Mouse (Mus musculus) liver, adult 2 months (tissue): ENCODE measurements around the gene Tlr3. TPM values are rescaled to one million over a fixed set of nuclear protein-coding genes. Genes with fewer than 3 reads are reported as not detected.

Experiments
- DNase-seq: peaks from one replicate; pipeline ENCODE4 v3.0.0-alpha.2; 2011; ENCODE audit warnings: low read depth, low spot score; ENCODE audit errors: extremely low read depth
- H3K27ac ChIP-seq: fragments of 200-500 bp; replicated peaks from 2 replicates; pipeline ENCODE4 v1.5.1; 2012; ENCODE audit warnings: low read depth, mild to moderate bottlenecking, control low read depth, inconsistent platforms, low read length; ENCODE audit not compliant: insufficient read depth
- H3K27me3 ChIP-seq: fragments of 200-500 bp; 2 replicates; pipeline ENCODE4 v1.6.1; 2012; ENCODE audit warnings: mild to moderate bottlenecking, moderate library complexity, low read length, inconsistent platforms; ENCODE audit not compliant: control insufficient read depth, insufficient read depth
- H3K36me3 ChIP-seq: fragments of 200-500 bp; 2 replicates; pipeline ENCODE4 v1.6.1; 2012; ENCODE audit warnings: low read length, inconsistent platforms; ENCODE audit not compliant: control insufficient read depth, insufficient read depth
- H3K4me1 ChIP-seq: fragments of 200-500 bp; 2 replicates; pipeline ENCODE4 v1.6.1; 2011; ENCODE audit warnings: low read length; ENCODE audit not compliant: control insufficient read depth, insufficient read depth
- H3K4me3 ChIP-seq: fragments of 200-500 bp; 2 replicates; pipeline ENCODE4 v1.5.1; 2011; ENCODE audit warnings: low read depth, mild to moderate bottlenecking, control low read depth, low read length, moderate library complexity; ENCODE audit not compliant: insufficient read depth
- H3K79me2 ChIP-seq: fragments of 200-500 bp; 2 replicates; pipeline ENCODE4 v1.6.1; 2012; ENCODE audit warnings: inconsistent platforms, mild to moderate bottlenecking, low read length, moderate library complexity; ENCODE audit not compliant: control insufficient read depth, insufficient read depth
- H3K9ac ChIP-seq: fragments of 200-500 bp; 2 replicates; pipeline ENCODE4 v1.6.1; 2012; ENCODE audit warnings: low read depth, mild to moderate bottlenecking, control low read depth, inconsistent platforms, low read length
- CTCF ChIP-seq: fragments of 200-500 bp; IDR thresholded peaks from 2 replicates; pipeline ENCODE4 v1.5.1; 2011; ENCODE audit warnings: low read depth, low read length, control low read depth
- POLR2A ChIP-seq: fragments of 200-500 bp; IDR thresholded peaks from 2 replicates; pipeline ENCODE4 v1.6.1; 2011; ENCODE audit warnings: low read length, control low read depth; ENCODE audit not compliant: insufficient read depth; ENCODE audit errors: extremely low read depth
- WGBS: fragments of 180-500 bp; shearing (Covaris S2); methylation state at CpG from one replicate; pipeline ENCODE4 v1.1.7; 2018; 5-methylcytosine and 5-hydroxymethylcytosine counted together
- polyA plus RNA-seq: library from polyadenylated mRNA; depleted of rRNA; stranded (reverse); fragments of >200 nt; gene quantifications from 2 replicates; pipeline ENCODE4 v1.2.3, GENCODE M21; 2012
- total RNA-seq: library from RNA; depleted of rRNA; stranded (reverse); fragments of >200 nt; gene quantifications from 2 replicates; pipeline ENCODE4 v1.2.3, GENCODE M21; 2014

Tlr3 gene
- total and polyA plus RNA-seq, 2 experiments, result 2.6 to 5.3 TPM

DNA sequence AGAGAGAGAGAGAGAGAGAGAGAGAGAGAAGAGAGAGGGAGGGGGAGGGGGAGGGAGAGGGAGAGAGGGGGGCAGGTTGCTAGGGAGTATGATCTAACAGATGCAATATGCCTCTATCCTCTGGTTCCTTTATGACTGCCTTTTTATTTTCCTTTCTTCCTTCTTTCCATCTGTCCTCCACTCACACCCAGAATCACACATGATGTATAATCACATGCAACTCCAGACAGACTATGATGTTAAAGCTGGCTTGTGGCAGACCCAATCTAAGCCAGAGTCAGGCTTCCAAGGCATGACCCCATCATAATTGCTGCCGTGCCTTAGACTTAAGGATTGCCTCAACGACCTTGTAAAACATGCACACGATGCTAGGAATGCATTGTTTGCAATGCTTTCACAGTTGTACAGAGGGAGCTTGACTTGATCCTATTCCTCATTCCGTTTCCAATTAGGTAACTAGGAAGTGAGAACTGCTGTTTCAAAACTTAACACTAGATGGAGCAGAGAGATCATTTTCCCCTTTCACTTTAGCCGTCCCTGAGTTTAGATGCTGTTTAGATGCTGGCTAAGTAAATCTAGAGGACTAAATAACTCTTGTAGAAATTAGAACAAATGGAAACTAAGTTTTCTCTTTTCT lies 28.1 kb upstream of the Tlr3 start:
- no peaks in the 10 kb centered on the region for H3K27me3 ChIP-seq
- 6% methylated on average over 5 of the region's 5 CpGs for WGBS
- H3K9ac ChIP-seq, result no peak overlapping the region
- no peak overlapping the region for H3K4me3 ChIP-seq
- peak; percentile 33 for DNase-seq
- no peak overlapping the region for H3K27ac ChIP-seq
- H3K79me2 ChIP-seq, result no peaks in the 10 kb centered on the region
- H3K36me3 ChIP-seq, result no peaks in the 10 kb centered on the region
- TF ChIP-seq CTCF, result peak; percentile 67
- TF ChIP-seq POLR2A, result no peak
- H3K4me1 ChIP-seq, result peaks cover 1% of the 10 kb centered on the region; the same call in 1 of the 2 replicates

DNA sequence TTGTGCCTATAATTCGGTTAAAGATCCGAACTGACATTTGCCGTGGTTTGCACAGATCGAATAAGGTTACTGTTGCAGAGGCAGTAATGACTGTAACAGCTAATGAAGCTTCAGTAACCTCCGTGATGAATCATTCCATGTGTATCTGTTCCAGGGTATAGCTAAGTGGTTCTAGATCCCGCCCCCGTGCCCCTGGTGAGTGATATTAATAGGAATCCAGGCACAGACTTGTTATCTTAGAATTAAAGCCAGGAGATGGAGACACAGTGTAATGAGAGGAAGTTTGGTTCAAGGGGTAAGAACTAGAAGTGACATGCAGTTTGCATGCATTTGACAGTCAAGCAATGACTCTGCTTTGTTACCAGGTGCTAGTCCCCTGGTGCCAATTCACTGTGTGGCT lies 9.3 kb upstream of the Tlr3 start:
- Histone ChIP-seq H3K79me2 (no peaks in the 10 kb centered on the region), H3K36me3 (no peaks in the 10 kb centered on the region), H3K4me3 (no peak overlapping the region), H3K4me1 (no peaks in the 10 kb centered on the region), H3K9ac (no peak overlapping the region), H3K27me3 (no peaks in the 10 kb centered on the region), H3K27ac (no peak overlapping the region)
- no peak for DNase-seq
- TF ChIP-seq CTCF, result no peak
- TF ChIP-seq POLR2A, result no peak
- WGBS, result 93% methylated on average over 7 of the region's 7 CpGs

DNA sequence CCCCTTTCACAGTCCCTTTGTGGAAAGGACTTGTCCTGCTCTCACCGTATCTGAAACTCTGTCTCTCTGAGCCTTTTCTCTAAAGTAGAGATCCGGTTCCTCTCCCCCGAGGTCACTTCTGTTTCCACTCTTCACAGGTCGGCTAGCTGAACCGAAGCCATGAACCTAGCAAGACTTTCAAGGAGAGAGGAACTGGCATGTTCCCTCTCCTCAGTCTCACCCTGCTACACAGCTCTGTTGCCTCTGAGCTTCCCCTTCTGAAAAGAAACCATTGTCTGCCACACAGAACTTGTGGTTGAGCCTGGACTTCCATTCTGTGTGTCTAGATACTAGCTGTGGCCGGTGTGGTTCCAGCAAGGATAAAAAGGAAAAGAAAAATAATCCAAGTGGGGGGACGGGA lies 4.1 kb upstream of the Tlr3 start:
- 88% methylated on average over 7 of the region's 7 CpGs for WGBS
- DNase-seq, result peak; percentile 17
- no peak overlapping the region for H3K27ac ChIP-seq

DNA sequence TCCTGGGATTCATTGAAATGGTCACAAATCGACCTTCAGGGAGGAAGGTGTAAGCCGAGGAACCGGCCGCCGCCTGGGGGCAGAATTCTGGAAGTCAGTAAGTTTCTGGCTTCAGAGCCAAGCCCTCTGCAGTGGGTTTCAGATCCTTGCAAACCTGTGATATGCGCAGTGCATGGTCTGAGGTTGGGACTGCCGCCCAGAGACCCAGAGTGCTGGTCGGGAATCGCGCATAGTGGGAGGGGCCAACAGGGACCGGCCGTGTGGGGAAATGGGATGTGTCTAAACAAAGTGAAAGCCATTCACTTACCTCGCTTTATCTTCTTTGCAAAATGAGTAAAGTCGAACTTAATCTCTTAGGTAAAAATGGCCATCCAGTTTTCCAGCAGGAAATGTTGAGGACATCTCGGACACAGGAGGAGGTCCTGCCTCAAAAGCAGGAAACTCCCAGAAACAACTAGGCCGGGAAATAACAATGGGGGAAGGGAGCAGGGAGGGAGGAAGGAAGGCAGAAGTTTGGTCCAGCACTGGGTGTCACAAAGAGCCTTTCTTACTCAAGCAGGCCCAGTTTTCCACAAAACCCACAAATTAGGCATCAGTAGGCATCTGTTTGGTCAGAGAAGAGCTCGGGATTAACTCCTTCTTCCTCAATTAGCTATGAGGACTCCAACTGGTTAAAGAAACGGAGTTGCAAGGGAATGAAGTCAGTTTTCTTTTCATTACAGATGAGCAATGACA lies 567 bp downstream of the Tlr3 start:
- peak overlapping the region; percentile 45 for H3K9ac ChIP-seq
- H3K27ac ChIP-seq, result peak overlapping the region; percentile 59

More for the DNA sequence above, 4.1 kb upstream of the Tlr3 start:
- Histone ChIP-seq H3K27me3 (no peaks in the 10 kb centered on the region), H3K79me2 (no peaks in the 10 kb centered on the region), H3K4me3 (no peak overlapping the region), H3K9ac (no peak overlapping the region), H3K4me1 (peaks cover 6% of the 10 kb centered on the region), H3K36me3 (no peaks in the 10 kb centered on the region)
- TF ChIP-seq POLR2A (no peak), CTCF (no peak)

DNA sequence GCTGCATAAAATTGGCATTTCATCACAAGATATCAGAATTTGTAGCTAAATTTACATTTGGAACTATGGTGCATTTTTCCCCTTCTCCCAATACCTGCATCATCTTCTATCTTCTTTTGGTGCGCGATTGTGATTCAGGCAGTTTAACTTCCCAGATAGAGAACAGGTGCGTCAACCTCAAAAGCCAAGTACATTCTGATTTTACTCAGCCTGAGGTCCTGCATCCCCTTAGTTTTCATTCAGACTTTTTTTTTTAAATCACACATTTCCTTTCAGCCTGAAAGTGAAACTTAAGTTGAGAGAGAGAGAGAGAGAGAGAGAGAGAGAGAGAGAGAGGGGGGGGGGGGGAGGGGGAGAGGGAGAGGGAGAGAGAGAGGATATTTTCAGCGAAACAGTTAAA lies 1.2 kb downstream of the Tlr3 start:
- 25% methylated on average over 4 of the region's 4 CpGs for WGBS
- no peaks in the 10 kb centered on the region for H3K79me2 ChIP-seq
- no peaks in the 10 kb centered on the region for H3K36me3 ChIP-seq
- H3K27ac ChIP-seq, result peak overlapping the region; percentile 59
- peaks cover 6% of the 10 kb centered on the region for H3K4me1 ChIP-seq
- no peaks in the 10 kb centered on the region for H3K27me3 ChIP-seq
- no peak for TF ChIP-seq POLR2A
- TF ChIP-seq CTCF, result no peak
- peak; percentile 19 for DNase-seq
- H3K9ac ChIP-seq, result peak overlapping the region; percentile 15; the same call in 1 of the 2 replicates
- H3K4me3 ChIP-seq, result peak overlapping the region; percentile 64

More for the DNA sequence above, 567 bp downstream of the Tlr3 start:
- peak; percentile 71 for DNase-seq
- H3K36me3 ChIP-seq, result no peaks in the 10 kb centered on the region
- WGBS, result 2% methylated on average over 18 of the region's 18 CpGs
- H3K4me3 ChIP-seq, result peak overlapping the region; percentile 64
- H3K27me3 ChIP-seq, result no peaks in the 10 kb centered on the region
- peaks cover 6% of the 10 kb centered on the region for H3K4me1 ChIP-seq
- H3K79me2 ChIP-seq, result no peaks in the 10 kb centered on the region
- TF ChIP-seq POLR2A, result no peak
- TF ChIP-seq CTCF, result peak; percentile 50

DNA sequence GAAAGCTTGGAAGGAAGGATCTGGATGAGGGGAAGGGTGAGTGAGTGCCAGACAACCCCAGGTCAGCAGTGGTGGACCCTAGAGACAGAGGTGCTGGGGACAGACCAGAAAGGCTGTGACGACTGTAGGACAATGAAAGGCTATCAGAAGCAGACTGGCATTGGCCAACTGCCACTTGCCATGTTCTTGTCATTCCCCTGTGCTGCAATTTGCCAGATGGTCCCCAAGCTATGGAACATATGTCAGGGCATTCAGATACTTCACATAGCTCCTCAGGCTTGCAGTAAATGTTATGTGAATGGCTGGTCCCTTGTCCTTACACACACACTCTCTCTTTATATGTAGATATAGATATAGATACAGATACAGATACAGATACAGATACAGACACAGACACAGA lies 27.6 kb downstream of the Tlr3 start:
- Histone ChIP-seq H3K27me3 (peaks cover 10% of the 10 kb centered on the region), H3K27ac (no peak overlapping the region), H3K4me1 (no peaks in the 10 kb centered on the region), H3K9ac (no peak overlapping the region), H3K4me3 (no peak overlapping the region), H3K36me3 (no peaks in the 10 kb centered on the region), H3K79me2 (no peaks in the 10 kb centered on the region)
- TF ChIP-seq POLR2A (no peak), CTCF (no peak)
- DNase-seq, result no peak
- WGBS, result 77% methylated on average over 1 of the region's 1 CpGs
